Mouse (Mus musculus) MEL (cell line): ENCODE measurements at regions not wholly inside any gene's neighbourhood (a gene's known extent, or its start where the extent isn't known, plus 50 kb on each side); places are given as distances from the start of the nearest gene placed in this dataset.

Source experiments
- DNase-seq: peaks from one replicate; pipeline ENCODE4 v3.0.0; 2011; ENCODE audit warnings: low read depth, low spot score
- H3K27ac ChIP-seq: 2 replicates; pipeline ENCODE4 v1.5.1; 2012; ENCODE audit warnings: low read depth, mild to moderate bottlenecking, control low read depth, low read length, moderate library complexity; ENCODE audit not compliant: control insufficient read depth
- H3K27me3 ChIP-seq, 2 experiments: fragments of 150-350 bp in 1 of 2; sonication (generic) in 1 of 2; 2 replicates each; pipeline ENCODE4 v1.6.1; 2012; ENCODE audit warnings: low read length in 2 of 2, mild to moderate bottlenecking in 2 of 2, improper control_type of control experiment in 1 of 2, moderate library complexity in 1 of 2; ENCODE audit not compliant: insufficient read depth in 2 of 2, control insufficient read depth in 1 of 2
- H3K36me3 ChIP-seq, 2 experiments: 2 replicates each; pipeline ENCODE4 v1.6.1; 2012 to 2014; ENCODE audit warnings: low read length in 2 of 2, improper control_type of control experiment in 1 of 2, inconsistent platforms in 1 of 2, mild to moderate bottlenecking in 1 of 2; ENCODE audit not compliant: insufficient read depth in 2 of 2, control insufficient read depth in 1 of 2
- H3K4me1 ChIP-seq, 2 experiments: fragments of 150-350 bp in 1 of 2; sonication (generic) in 1 of 2; 2 replicates each; pipeline ENCODE4 v1.6.1; 2012; ENCODE audit warnings: low read length in 2 of 2, improper control_type of control experiment in 1 of 2, mild to moderate bottlenecking in 1 of 2; ENCODE audit not compliant: insufficient read depth in 2 of 2, control insufficient read depth in 1 of 2
- H3K4me3 ChIP-seq, 2 experiments: fragments of 150-350 bp in 1 of 2; sonication (generic) in 1 of 2; 2 replicates each; pipeline ENCODE4 v1.5.1; 2012; ENCODE audit warnings: low read depth in 2 of 2, low read length in 2 of 2, mild to moderate bottlenecking in 2 of 2, moderate library complexity in 2 of 2, control low read depth in 1 of 2, improper control_type of control experiment in 1 of 2; ENCODE audit not compliant: control insufficient read depth in 1 of 2, insufficient read depth in 1 of 2
- H3K79me2 ChIP-seq: 2 replicates; pipeline ENCODE4 v1.6.1; 2012; ENCODE audit warnings: mild to moderate bottlenecking, low read length, moderate library complexity; ENCODE audit not compliant: control insufficient read depth, poor library complexity, insufficient read depth
- H3K9ac ChIP-seq: 2 replicates; pipeline ENCODE4 v1.6.1; 2012; ENCODE audit warnings: low read depth, mild to moderate bottlenecking, control low read depth, low read length, moderate library complexity; ENCODE audit not compliant: control insufficient read depth, poor library complexity, severe bottlenecking
- H3K9me3 ChIP-seq: fragments of 150-350 bp; sonication (generic); replicated peaks from 2 replicates; pipeline ENCODE4 v1.6.1; 2012; ENCODE audit warnings: mild to moderate bottlenecking, low read length, improper control_type of control experiment, moderate library complexity; ENCODE audit not compliant: insufficient read depth
- E2F4 ChIP-seq: IDR thresholded peaks from 2 replicates; pipeline ENCODE4 v1.6.1; 2011; ENCODE audit warnings: low read depth, low read length, improper control_type of control experiment, borderline replicate concordance
- ELF1 ChIP-seq: IDR thresholded peaks from 2 replicates; pipeline ENCODE4 v1.6.1; 2014; ENCODE audit warnings: low read depth, mild to moderate bottlenecking, inconsistent platforms, low read length, improper control_type of control experiment, moderate library complexity
- EP300 ChIP-seq, 2 experiments: IDR thresholded peaks; 2 replicates each; pipeline ENCODE4 v1.6.1; 2011; ENCODE audit warnings: improper control_type of control experiment in 2 of 2, low read length in 2 of 2, low read depth in 1 of 2, mild to moderate bottlenecking in 1 of 2
- ETS1 ChIP-seq: IDR thresholded peaks from 2 replicates; pipeline ENCODE4 v1.6.1; 2012; ENCODE audit warnings: low read depth, mild to moderate bottlenecking, inconsistent platforms, low read length, improper control_type of control experiment, moderate library complexity
- KAT2A ChIP-seq: conservative IDR thresholded peaks from 2 replicates; pipeline ENCODE4 v1.6.1; 2012; ENCODE audit warnings: low read depth, low read length, improper control_type of control experiment, inconsistent platforms
- MAZ ChIP-seq: IDR thresholded peaks from 2 replicates; pipeline ENCODE4 v1.6.1; 2012; ENCODE audit warnings: low read depth, mild to moderate bottlenecking, inconsistent platforms, low read length, improper control_type of control experiment
- NELFE ChIP-seq: IDR thresholded peaks from 2 replicates; pipeline ENCODE4 v1.6.1; 2011; ENCODE audit warnings: low read depth, low read length, improper control_type of control experiment
- NRF1 ChIP-seq: IDR thresholded peaks from 2 replicates; pipeline ENCODE4 v1.6.1; 2014; ENCODE audit warnings: low read depth, mild to moderate bottlenecking, inconsistent platforms, low read length, improper control_type of control experiment, moderate library complexity; ENCODE audit not compliant: poor library complexity, insufficient read depth, severe bottlenecking
- POLR2AphosphoS2 ChIP-seq: IDR thresholded peaks from 2 replicates; pipeline ENCODE4 v1.6.1; 2011; ENCODE audit warnings: low read length, improper control_type of control experiment
- POLR2AphosphoS5 ChIP-seq: IDR thresholded peaks from 2 replicates; pipeline ENCODE4 v1.6.1; 2012; ENCODE audit warnings: low read depth, borderline replicate concordance, mild to moderate bottlenecking, inconsistent platforms, low read length, moderate library complexity, mixed read lengths
- RAD21 ChIP-seq: IDR thresholded peaks from 2 replicates; pipeline ENCODE4 v1.6.1; 2011; ENCODE audit warnings: mild to moderate bottlenecking, low read depth, low read length, improper control_type of control experiment
- RCOR1 ChIP-seq: IDR thresholded peaks from 2 replicates; pipeline ENCODE4 v1.6.1; 2012; ENCODE audit warnings: low read depth, mild to moderate bottlenecking, inconsistent platforms, low read length, improper control_type of control experiment
- SIN3A ChIP-seq: IDR thresholded peaks from 2 replicates; pipeline ENCODE4 v1.6.1; 2012; ENCODE audit warnings: low read length, improper control_type of control experiment, inconsistent platforms
- SMC3 ChIP-seq: IDR thresholded peaks from 2 replicates; pipeline ENCODE4 v1.6.1; 2011; ENCODE audit warnings: low read depth, low read length, improper control_type of control experiment
- TCF12 ChIP-seq: IDR thresholded peaks from 2 replicates; pipeline ENCODE4 v1.6.1; 2014; ENCODE audit warnings: low read depth, mild to moderate bottlenecking, inconsistent platforms, low read length, improper control_type of control experiment, moderate library complexity
- USF1 ChIP-seq: IDR thresholded peaks from 2 replicates; pipeline ENCODE4 v1.6.1; 2014; ENCODE audit warnings: low read depth, mild to moderate bottlenecking, inconsistent platforms, low read length, improper control_type of control experiment, moderate library complexity
- ZC3H11A ChIP-seq: IDR thresholded peaks from 2 replicates; pipeline ENCODE4 v1.6.1; 2012; ENCODE audit warnings: low read depth, mild to moderate bottlenecking, inconsistent platforms, low read length, improper control_type of control experiment
- ZKSCAN1 ChIP-seq: IDR thresholded peaks from 2 replicates; pipeline ENCODE4 v1.6.1; 2012; ENCODE audit warnings: low read depth, mild to moderate bottlenecking, inconsistent platforms, low read length, improper control_type of control experiment, moderate library complexity
- ZNF384 ChIP-seq: IDR thresholded peaks from 2 replicates; pipeline ENCODE4 v1.6.1; 2012; ENCODE audit warnings: low read depth, mild to moderate bottlenecking, inconsistent platforms, low read length, improper control_type of control experiment

- H3K9me3 ChIP-seq = no peaks in the 10 kb centered on the region
- H3K4me3 ChIP-seq = no peak overlapping the region
- TF ChIP-seq RAD21 = no peak
- TF ChIP-seq USF1 = no peak
- TF ChIP-seq ZKSCAN1 = no peak
- TF ChIP-seq SIN3A = no peak
- no peak for TF ChIP-seq TCF12
- no peak for TF ChIP-seq ETS1
- no peak for TF ChIP-seq ELF1
- TF ChIP-seq POLR2AphosphoS5 = no peak
- TF ChIP-seq SMC3 = no peak
- no peak for TF ChIP-seq ZNF384
- TF ChIP-seq KAT2A = no peak
- TF ChIP-seq NELFE = no peak
- TF ChIP-seq RCOR1 = no peak
- no peak for TF ChIP-seq POLR2AphosphoS2
- no peak for TF ChIP-seq NRF1
- TF ChIP-seq ZC3H11A = no peak
- TF ChIP-seq, all 39 proteins: peak for 0
- no peaks in the 10 kb centered on the region for H3K4me1 ChIP-seq
- no peak overlapping the region for H3K9ac ChIP-seq
- no peak for DNase-seq
- no peaks in the 10 kb centered on the region for H3K27me3 ChIP-seq
- no peak overlapping the region for H3K27ac ChIP-seq
- H3K36me3 ChIP-seq = no peaks in the 10 kb centered on the region
- no peaks in the 10 kb centered on the region for H3K79me2 ChIP-seq
Measured at GRCm38 (mm10) chr12:39328377-39328776, 549.2 kb downstream of the Etv1 start.

DNA sequence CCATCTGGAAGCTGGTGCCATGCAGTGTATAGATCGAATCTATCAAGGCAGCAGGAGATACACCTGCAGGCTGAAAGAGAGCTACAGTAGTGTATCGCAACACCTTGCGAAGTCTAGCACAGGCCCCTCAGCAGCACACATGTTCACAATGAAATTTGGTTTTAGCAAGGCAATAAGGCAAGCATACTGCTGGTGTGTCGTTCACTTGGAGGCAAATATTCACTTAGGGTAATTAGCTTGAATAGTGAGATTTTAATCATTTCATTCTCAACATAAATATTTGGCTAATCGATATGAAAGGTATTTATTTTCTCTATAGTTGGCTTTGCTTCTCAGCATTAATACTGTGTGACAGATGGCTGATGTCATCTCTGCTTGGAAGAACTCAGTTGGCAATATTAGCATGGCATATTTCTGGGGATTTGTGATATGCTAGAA is 559.9 kb downstream of the Etv1 start:
- H3K4me3 ChIP-seq = no peak overlapping the region
- no peak for TF ChIP-seq NELFE
- no peak for TF ChIP-seq SIN3A
- TF ChIP-seq POLR2AphosphoS2 = no peak
- no peak for TF ChIP-seq POLR2AphosphoS5
- TF ChIP-seq ZNF384 = no peak
- no peak for TF ChIP-seq EP300 (IDR thresholded peaks at IDR 0.05; ENCODE audit: low read depth in 1 of 2, low read length in 2 of 2)
- TF ChIP-seq TCF12 = no peak
- TF ChIP-seq MAZ = no peak
- no peak for TF ChIP-seq ZKSCAN1
- no peak for TF ChIP-seq E2F4
- no peaks in the 10 kb centered on the region for H3K4me1 ChIP-seq
- H3K27ac ChIP-seq = no peak overlapping the region
- DNase-seq = no peak
- no peaks in the 10 kb centered on the region for H3K79me2 ChIP-seq
- no peaks in the 10 kb centered on the region for H3K27me3 ChIP-seq
- no peak overlapping the region for H3K9ac ChIP-seq
- no peaks in the 10 kb centered on the region for H3K9me3 ChIP-seq
- no peaks in the 10 kb centered on the region for H3K36me3 ChIP-seq
